Mouse (Mus musculus) adrenal gland, postnatal 4 days (tissue): ENCODE results near the gene Eif4e2. TPM values are rescaled to one million over a fixed set of nuclear protein-coding genes. Genes with fewer than 3 reads are reported as not detected.

Experiments
- DNase-seq, 2 experiments: peaks; one replicate each; pipeline ENCODE4 v3.0.0; 2021 to 2022; ENCODE audit warnings: low spot score in 2 of 2, mixed read lengths in 2 of 2
- total RNA-seq, 2 experiments: library from RNA; stranded (reverse); gene quantifications; 2 replicates each; pipeline ENCODE4 v1.2.3; 2021

Gene Eif4e2
- total RNA-seq, 2 experiments from 2014 or later = 107 to 109 TPM

GRCm38 (mm10) chr1:87198119-87199065, 15.3 kb upstream of the Eif4e2 start:
- DNase-seq = no peak

DNA sequence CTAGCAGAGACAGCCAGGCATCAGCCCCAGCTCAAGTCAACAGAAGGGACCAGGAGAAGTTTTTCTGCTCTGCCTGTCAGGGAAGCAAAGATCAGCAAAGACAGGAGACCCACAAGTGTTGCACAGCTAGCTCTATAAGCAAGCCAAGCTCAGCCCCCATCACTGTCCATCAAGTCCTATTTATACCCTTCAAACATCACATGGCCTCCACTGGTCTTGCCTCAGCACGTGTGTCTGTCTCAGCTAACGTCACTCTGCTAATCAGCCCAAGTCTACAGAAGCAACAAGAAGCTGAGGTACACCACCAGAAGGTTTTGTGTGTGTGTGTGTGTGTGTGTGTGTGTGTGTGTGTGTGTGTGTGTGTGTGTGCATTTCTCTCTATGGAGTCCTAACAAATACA, 12.9 kb upstream of the Eif4e2 start:
- no peak for DNase-seq

- no peak for DNase-seq
These were observed 11.9 kb upstream of the Eif4e2 start for GRCm38 (mm10) chr1:87201848-87202247.

GRCm38 (mm10) chr1:87203779-87204178, 9.9 kb upstream of the Eif4e2 start:
- no peak for DNase-seq

DNA sequence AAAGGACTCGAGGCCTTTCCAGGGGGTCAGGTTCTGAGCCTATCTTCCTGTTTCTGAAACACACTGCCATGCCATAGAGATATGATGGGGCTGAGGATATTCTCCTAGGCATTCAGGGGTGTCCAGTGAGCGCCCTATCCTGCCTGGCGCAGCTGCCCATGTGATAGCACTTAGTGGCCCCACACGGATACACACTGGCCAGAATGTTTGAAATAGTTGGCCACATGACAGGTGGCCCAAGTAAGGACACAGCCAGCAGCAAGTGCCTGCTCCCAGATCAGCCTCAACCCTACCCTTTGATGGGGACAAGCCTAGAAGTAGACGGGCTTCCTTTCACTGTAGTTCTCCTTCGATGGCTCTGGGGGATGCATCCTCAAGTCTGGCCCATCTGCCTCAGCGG, 9.2 kb upstream of the Eif4e2 start, which contains the start of gene Chrng:
TSS of gene Chrng (plus strand) at position 193 of the 400 bp plus-strand sequence.
- no peak for DNase-seq

GRCm38 (mm10) chr1:87205038-87205437, 8.7 kb upstream of the Eif4e2 start:
- DNase-seq = no peak

DNA sequence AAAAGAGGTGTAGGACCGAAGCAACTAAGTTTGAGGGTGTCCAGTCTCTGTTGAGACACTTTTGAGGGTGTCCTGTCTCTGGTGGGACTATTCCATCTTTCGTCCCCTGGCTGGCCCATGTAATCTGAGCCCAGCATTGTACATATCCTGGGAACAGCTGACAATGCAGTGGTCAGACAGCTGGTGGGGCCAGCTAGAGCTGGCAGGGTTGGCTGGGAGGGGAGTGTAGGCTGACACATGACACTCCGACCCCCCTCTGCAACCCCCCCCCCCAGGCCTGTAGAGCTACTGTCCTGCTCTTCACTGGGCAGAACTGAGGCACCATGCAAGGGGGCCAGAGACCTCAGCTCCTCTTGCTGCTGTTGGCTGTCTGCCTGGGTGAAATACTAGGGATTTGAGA, 8.2 kb upstream of the Eif4e2 start:
- no peak for DNase-seq

GRCm38 (mm10) chr1:87206339-87206738, 7.4 kb upstream of the Eif4e2 start:
- no peak for DNase-seq

- DNase-seq = no peak
These were observed 2.3 kb upstream of the Eif4e2 start for GRCm38 (mm10) chr1:87211431-87211830.

DNA sequence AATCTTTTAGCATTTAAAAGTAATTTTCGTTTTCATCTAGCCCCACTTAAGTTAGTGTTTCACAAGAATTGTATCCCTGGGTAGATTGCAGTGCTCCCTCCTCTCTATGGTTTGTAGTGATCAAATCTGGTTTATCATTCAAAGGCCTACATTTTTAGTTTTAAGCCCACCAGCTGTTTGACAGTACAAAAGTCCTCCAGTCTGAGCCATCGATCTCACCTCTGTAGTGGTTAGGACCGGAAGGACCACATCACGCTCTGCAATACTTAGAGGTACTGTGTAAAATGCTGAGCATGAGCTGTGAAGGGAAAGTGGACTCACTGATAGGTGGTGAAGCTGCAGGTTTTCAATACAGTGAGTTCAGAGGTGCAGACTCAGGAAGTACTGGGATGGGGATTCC, 1.0 kb downstream of the Eif4e2 start:
- no peak for DNase-seq

DNA sequence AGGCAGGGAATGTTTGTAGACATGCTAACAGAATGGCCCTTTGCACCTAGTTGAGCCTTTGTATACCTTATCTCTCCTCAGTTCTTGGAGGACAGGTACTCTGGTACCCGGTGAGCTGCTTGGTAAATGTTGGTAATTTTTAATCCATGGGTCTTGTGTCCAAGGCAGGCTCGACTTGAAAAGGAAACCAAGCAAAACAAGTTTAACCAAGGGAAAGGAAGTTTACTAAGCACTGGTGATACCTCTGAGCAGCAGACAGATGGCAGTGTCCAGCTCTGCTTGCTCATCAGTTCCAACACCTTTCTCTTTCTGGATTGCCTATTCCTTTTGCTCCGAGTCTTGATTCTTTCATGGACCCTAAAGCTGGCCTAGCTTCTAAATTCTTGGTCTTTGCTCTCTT, 4.2 kb downstream of the Eif4e2 start:
- no peak for DNase-seq

GRCm38 (mm10) chr1:87225739-87226138, 12.0 kb downstream of the Eif4e2 start:
- no peak for DNase-seq

GRCm38 (mm10) chr1:87226409-87227159, 12.9 kb downstream of the Eif4e2 start:
- DNase-seq = no peak

- DNase-seq = no peak
These were observed 13.4 kb downstream of the Eif4e2 start for GRCm38 (mm10) chr1:87227160-87227550.

DNA sequence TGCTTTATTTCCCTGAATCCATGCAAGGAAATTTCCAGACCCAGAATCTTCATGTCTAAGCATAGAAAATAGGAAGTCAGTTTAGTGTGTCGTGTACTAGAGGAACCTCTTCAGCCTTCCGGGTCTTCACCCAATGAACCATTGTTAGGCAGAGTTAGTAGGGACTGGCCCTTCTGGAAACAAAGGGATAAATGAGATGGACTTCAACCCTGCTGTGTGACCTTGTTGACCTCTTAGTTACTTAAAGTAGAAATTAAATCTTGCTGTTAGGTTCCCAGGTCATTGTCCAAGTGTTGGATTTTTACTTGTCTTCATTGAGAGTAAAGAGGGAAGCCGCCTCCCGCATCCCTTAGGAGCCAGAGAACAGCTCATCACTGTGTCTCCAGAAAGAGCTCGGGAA, 16.9 kb downstream of the Eif4e2 start:
- DNase-seq = no peak

DNA sequence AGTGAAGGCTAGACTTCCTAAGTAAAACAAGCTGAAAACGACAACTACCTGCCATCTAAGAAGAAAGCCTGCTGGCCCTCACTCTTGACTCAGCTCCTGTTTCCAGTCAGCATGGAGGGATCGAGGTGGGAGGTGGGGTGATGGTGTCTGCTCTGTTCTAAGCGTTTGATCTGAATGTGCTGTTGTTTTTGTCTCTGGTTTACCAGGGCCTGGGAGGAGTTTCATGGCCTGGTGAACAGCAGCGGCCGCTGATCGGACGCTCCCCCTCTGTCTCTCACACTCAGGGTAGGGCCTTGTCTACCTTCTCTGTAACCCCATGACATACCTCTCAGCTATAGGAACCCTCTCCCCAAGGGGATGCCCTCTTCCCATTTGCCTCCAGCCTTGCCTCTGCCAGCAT, 18.5 kb downstream of the Eif4e2 start:
- no peak for DNase-seq

GRCm38 (mm10) chr1:87239056-87239455, 25.3 kb downstream of the Eif4e2 start:
- no peak for DNase-seq

DNA sequence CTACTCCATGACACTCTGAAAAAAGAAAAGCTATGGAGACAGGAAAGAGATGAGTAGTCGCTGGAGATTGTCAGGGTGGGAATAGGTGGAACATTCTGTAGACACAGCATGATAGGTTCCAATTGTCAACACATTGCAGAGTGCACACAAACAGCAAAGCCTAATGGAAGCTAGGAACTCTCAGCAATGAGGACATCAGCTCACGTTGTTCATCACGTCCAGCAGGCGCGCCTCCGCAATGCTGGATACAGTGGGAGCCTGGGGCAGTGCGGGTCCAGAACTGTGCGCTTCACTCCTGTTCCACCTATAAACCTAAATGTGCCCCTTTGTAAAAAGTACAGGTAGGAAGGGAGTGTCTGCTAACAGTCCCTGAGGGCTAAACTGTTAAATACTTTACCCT, 29.3 kb downstream of the Eif4e2 start:
- DNase-seq = no peak

- no peak for DNase-seq
These were observed 31.7 kb downstream of the Eif4e2 start for GRCm38 (mm10) chr1:87245430-87245829.

- DNase-seq = peak; percentile 70 to 77
These were observed 32.5 kb downstream of the Eif4e2 start for GRCm38 (mm10) chr1:87245929-87246815.

DNA sequence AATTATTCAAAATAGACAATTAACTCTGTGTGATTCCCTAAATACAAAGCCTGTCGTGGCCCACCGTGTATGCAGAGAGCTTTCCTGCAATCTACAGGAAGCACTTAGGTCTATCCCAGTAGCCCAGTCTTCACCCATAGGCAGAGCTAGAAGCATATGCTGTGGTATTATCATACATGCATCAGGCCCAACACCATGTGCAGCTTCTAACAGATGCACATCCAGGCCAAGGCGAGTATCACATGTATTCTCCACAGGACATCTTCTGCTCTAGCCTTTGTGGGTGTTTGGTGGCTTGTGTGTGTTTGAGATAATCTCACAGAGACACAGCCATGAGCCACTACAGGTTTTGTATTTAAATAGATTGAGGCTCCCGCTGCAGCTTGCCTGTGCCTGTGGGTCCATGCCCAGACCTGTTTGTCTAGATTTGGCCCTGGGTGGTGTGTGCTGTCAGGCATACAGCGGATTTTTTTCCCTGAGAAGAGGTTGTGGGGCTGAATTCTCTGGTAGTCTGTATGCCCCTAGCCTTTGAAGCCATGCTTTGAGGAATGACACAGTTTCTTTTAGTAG, 38.4 kb downstream of the Eif4e2 start:
- no peak for DNase-seq
